Mouse (Mus musculus) megakaryocyte, embryonic 14.5 days (primary cell): ENCODE data around the gene Lss.

Experiments used
- FLI1 ChIP-seq: IDR thresholded peaks from 2 replicates; pipeline ENCODE4 v1.6.1; 2012; ENCODE audit warnings: low read length, inconsistent platforms, mixed read lengths
- GATA1 ChIP-seq: IDR thresholded peaks from 3 replicates; pipeline ENCODE4 v1.6.1; 2012; ENCODE audit warnings: mixed read lengths, low read length, inconsistent platforms, borderline replicate concordance

DNA sequence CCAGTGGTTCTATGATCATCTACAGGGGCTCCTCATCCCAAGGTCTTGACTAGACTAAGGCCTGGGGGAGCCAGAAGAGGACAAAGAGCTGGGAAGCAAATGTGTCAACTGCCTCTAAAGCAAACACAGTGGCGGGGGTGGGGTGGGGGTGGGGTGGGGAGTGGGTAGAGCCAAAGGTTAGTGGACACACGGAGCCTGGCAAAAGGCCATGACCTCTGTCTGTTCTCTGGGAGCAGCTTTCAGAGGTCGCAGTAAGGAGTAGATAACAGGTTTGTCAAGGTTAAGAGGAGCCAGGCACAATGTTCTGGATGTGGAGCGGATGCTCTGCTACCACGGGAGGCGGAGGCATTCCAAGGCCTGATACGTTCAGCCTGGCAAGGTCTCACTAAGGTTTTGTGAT is 45.5 kb downstream of the Lss start:
- no peak for TF ChIP-seq FLI1
- TF ChIP-seq GATA1: no peak
